Comparison of ENCODE assay signal across 9 mouse cellular contexts in genomic region chr11:20661652-20662051, GRCm38 (mm10).
DNase-seq lines count a peak whose midpoint lies in the region; ATAC-seq and TF ChIP-seq lines count a peak whose summit lies in the region.
"Had no signal": no experiment of that assay in that cellular context is flagged by ENCODE, and none has a peak within 500 bp of the region (broad histone marks: within the 10 kb centered on the region; RNA-seq: fewer than 3 reads in every experiment).

No protein-coding gene starts in this region.

- WGBS in liver, embryonic 12.5 days (ENCODE audit: insufficient replicate concordance), result 21% methylated on average over 4 of the region's 4 CpGs

- no peaks in the 10 kb centered on the region for H3K9me3 ChIP-seq in liver, embryonic 12.5 days (replicated peaks)
- H3K9me3 ChIP-seq: neural tube, embryonic 12.5 days had no signal

- H3K4me2 ChIP-seq in liver, embryonic 12.5 days, result no peak overlapping the region
- H3K4me2 ChIP-seq: neural tube, embryonic 12.5 days had no signal

- H3K36me3 ChIP-seq in liver, embryonic 12.5 days, result no peaks in the 10 kb centered on the region
- H3K36me3 ChIP-seq: neural tube, embryonic 12.5 days had no signal

- peak; percentile 62 for TF ChIP-seq CTCF in cortical plate, adult 2 months (IDR thresholded peaks at IDR 0.05; ENCODE audit: extremely low read depth, insufficient read depth, low read length)

- H3K4me1 ChIP-seq in liver, embryonic 12.5 days, result peaks cover 24% of the 10 kb centered on the region
- H3K4me1 ChIP-seq in cortical plate, adult 2 months (ENCODE audit: control insufficient read depth, insufficient read depth, low read length), result no peaks in the 10 kb centered on the region

- no peak for TF ChIP-seq POLR2A in cortical plate, adult 2 months (IDR thresholded peaks at IDR 0.05; ENCODE audit: extremely low read depth, insufficient read depth, low read length)

- H3K4me3 ChIP-seq in liver, embryonic 12.5 days, result no peak overlapping the region
- H3K4me3 ChIP-seq in cortical plate, adult 2 months (ENCODE audit: insufficient read depth, low read length), result no peak overlapping the region
- H3K4me3 ChIP-seq: neural tube, embryonic 12.5 days had no signal

- no peak for ATAC-seq in liver, embryonic 12.5 days

- no peak overlapping the region for H3K27ac ChIP-seq in liver, embryonic 12.5 days
- H3K27ac ChIP-seq in cortical plate, adult 2 months (ENCODE audit: insufficient read depth, low read length), result no peak overlapping the region
- H3K27ac ChIP-seq: neural tube, embryonic 12.5 days had no signal

- peak; percentile 53 to 55 for DNase-seq in cerebellum, postnatal 10 days
- DNase-seq in cerebellum, adult 11-12 months, result no peak
- DNase-seq in liver, result peak; percentile 60
- DNase-seq in lung, adult 18-20 months, result peak; percentile 35 to 61
- peak; percentile 25 to 39 for DNase-seq in thymus, adult 18-20 months
- no peak for DNase-seq in layer of hippocampus, adult 8-10 months (ENCODE audit: low spot score in 2 of 2)

- H3K27me3 ChIP-seq in liver, embryonic 12.5 days (replicated peaks), result peaks cover 1% of the 10 kb centered on the region
- H3K27me3 ChIP-seq: neural tube, embryonic 12.5 days had no signal

- no peak overlapping the region for H3K9ac ChIP-seq in liver, embryonic 12.5 days
- H3K9ac ChIP-seq: neural tube, embryonic 12.5 days had no signal

Comparison
In these comparisons a context has a peak if more than half of its experiments do, and no peak if none do; other contexts are left out.
1. DNase-seq: peak in cerebellum, postnatal 10 days (2 of 2), liver (single experiment), lung, adult 18-20 months (2 of 2) and thymus, adult 18-20 months (2 of 2); none in cerebellum, adult 11-12 months (single experiment) and layer of hippocampus, adult 8-10 months (0 of 2).